Mouse (Mus musculus): ENCODE measurements around the gene Hs3st5. TPM values are rescaled to one million over a fixed set of nuclear protein-coding genes. Genes with fewer than 3 reads are reported as not detected.

Gene Hs3st5
- not detected in 2 replicates for polyA plus RNA-seq (2012)

DNA sequence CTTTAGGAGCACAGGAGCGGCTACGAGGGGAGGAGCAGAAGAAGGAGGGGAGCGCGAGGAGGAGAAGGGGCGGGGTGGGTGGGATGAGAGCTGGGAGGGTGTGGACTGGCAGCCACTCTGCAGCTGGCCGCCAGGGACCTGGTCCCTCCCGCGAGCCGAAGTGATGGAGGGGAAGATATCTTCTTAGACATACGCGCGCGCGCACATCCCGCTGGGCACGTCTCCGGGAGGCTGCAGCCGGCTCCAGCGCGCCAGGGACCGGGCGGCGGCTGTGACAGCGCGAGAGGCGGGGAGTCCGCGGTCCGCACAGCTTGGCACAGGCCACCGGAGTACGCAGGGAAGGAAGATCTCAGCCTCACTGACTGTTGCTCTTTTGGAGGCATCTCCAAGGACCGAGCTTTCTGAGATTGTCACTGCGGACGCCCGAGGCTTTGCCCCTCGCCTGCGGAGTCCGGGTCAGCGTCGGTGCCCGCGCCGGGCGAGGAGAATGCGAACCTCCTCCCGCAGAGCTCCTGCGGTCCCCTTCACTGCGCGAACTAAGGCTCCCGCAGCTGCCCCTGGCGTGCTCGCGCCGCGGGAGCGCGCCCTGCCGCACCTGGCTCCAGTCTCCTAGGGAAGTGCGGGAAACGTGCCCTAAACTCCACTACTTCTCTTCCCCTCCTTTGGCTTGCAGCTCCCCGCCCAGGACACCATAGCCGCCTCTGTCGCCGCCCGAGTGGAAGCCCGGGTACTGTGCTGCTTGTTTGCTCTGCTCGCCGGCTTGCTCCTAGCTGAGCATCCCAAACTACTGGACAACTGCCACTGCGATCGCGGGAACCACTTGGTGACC, at the start of gene Hs3st5:
Hs3st5 (plus strand) TSS at position 88 of the 829 bp plus-strand sequence.

